Mouse (Mus musculus) stomach, postnatal 0 days (tissue): Measurements from ENCODE around the gene Mterf2. TPM values are rescaled to one million over a fixed set of nuclear protein-coding genes. Genes with fewer than 3 reads are reported as not detected.

Experiments used
- ATAC-seq: fragments of 200-750 bp; cut with Nextera tagmentation; 2 replicates; pipeline ENCODE4 v1.8.0; 2017; ENCODE audit not compliant: low FRiP score, low TSS enrichment
- DNase-seq: peaks from one replicate; pipeline ENCODE4 v3.0.0-alpha.2; 2016; ENCODE audit warnings: low spot score
- H3K27ac ChIP-seq: fragments of 300-500 bp; sonication (generic); replicated peaks from 2 replicates; pipeline ENCODE4 v1.5.1; 2014; ENCODE audit warnings: mild to moderate bottlenecking, control low read depth
- H3K27me3 ChIP-seq: fragments of 300-500 bp; sonication (generic); 2 replicates; pipeline ENCODE4 v1.6.1; 2014; ENCODE audit warnings: low read length; ENCODE audit not compliant: control insufficient read depth, insufficient read depth
- H3K36me3 ChIP-seq: fragments of 300-500 bp; sonication (generic); 2 replicates; pipeline ENCODE4 v1.6.1; 2014; ENCODE audit warnings: low read length, mixed read lengths; ENCODE audit not compliant: control insufficient read depth, insufficient read depth
- H3K4me1 ChIP-seq: fragments of 300-500 bp; sonication (generic); replicated peaks from 2 replicates; pipeline ENCODE4 v1.6.1; 2014; ENCODE audit warnings: antibody characterized with exemption; ENCODE audit not compliant: control insufficient read depth, insufficient read depth
- H3K4me2 ChIP-seq: fragments of 300-500 bp; sonication (generic); replicated peaks from 2 replicates; pipeline ENCODE4 v1.6.1; 2014; ENCODE audit warnings: low read depth, mild to moderate bottlenecking, control low read depth, moderate library complexity
- H3K4me3 ChIP-seq: fragments of 300-500 bp; sonication (generic); 2 replicates; pipeline ENCODE4 v1.5.1; 2014; ENCODE audit warnings: low read depth, low read length, control low read depth
- H3K9ac ChIP-seq: fragments of 300-500 bp; sonication (generic); 2 replicates; pipeline ENCODE4 v1.6.1; 2014; ENCODE audit warnings: mild to moderate bottlenecking, low read length, control low read depth, mixed read lengths
- H3K9me3 ChIP-seq: fragments of 300-500 bp; sonication (generic); 2 replicates; pipeline ENCODE4 v1.6.1; 2016; ENCODE audit warnings: low read length; ENCODE audit not compliant: control insufficient read depth
- CTCF ChIP-seq: IDR thresholded peaks from 2 replicates; pipeline ENCODE4 v1.5.1; 2016; ENCODE audit warnings: antibody characterized with exemption, low read depth, mild to moderate bottlenecking, moderate library complexity
- EP300 ChIP-seq: optimal IDR thresholded peaks from 2 replicates; pipeline ENCODE3; 2016; ENCODE audit warnings: antibody characterized with exemption
- WGBS: fragments of 180-500 bp; shearing (Covaris S2); extraction: QIAGEN DNeasy Blood & Tissue Kit; methylation state at CpG from one replicate; pipeline ENCODE4 v1.1.7; 2014; 5-methylcytosine and 5-hydroxymethylcytosine counted together
- polyA plus RNA-seq: library from polyadenylated mRNA; unstranded; fragments of >200 nt; fragmentation: Nextera tagmentation; extraction: Ambion mirVana; gene quantifications from 2 replicates; pipeline ENCODE4 v1.2.1, GENCODE M21; 2015

Gene Mterf2
- polyA plus RNA-seq, 1 experiment from 2014 or later: 5.4 TPM

- no peak overlapping the region for H3K27ac ChIP-seq
- H3K4me2 ChIP-seq: no peak overlapping the region
- WGBS: 45% methylated on average over 1 of the region's 1 CpGs
- H3K36me3 ChIP-seq: no peaks in the 10 kb centered on the region
- H3K9me3 ChIP-seq: no peaks in the 10 kb centered on the region
- no peaks in the 10 kb centered on the region for H3K4me1 ChIP-seq
- DNase-seq (no peak), ATAC-seq (peak; percentile 47; the same call in 1 of the 2 replicates)
- no peak overlapping the region for H3K4me3 ChIP-seq
- H3K9ac ChIP-seq: no peak overlapping the region
- no peaks in the 10 kb centered on the region for H3K27me3 ChIP-seq
- TF ChIP-seq EP300 (no peak), CTCF (no peak)
These were observed 32.3 kb upstream of the Mterf2 start for GRCm38 (mm10) chr10:85159989-85160619.

GRCm38 (mm10) chr10:85157451-85157850 lies 29.6 kb upstream of the Mterf2 start:
- no peak for TF ChIP-seq CTCF
- no peak for TF ChIP-seq EP300
- no peaks in the 10 kb centered on the region for H3K36me3 ChIP-seq
- H3K27ac ChIP-seq: no peak overlapping the region
- no peaks in the 10 kb centered on the region for H3K27me3 ChIP-seq
- H3K4me3 ChIP-seq: no peak overlapping the region
- H3K9me3 ChIP-seq: no peaks in the 10 kb centered on the region
- DNase-seq: no peak
- H3K4me2 ChIP-seq: no peak overlapping the region
- H3K9ac ChIP-seq: no peak overlapping the region
- WGBS: 90% methylated on average over 7 of the region's 7 CpGs
- ATAC-seq: no peak
- H3K4me1 ChIP-seq: no peaks in the 10 kb centered on the region

GRCm38 (mm10) chr10:85154195-85154594 lies 26.4 kb upstream of the Mterf2 start:
- Histone ChIP-seq H3K27ac (no peak overlapping the region), H3K4me1 (no peaks in the 10 kb centered on the region), H3K27me3 (no peaks in the 10 kb centered on the region), H3K9me3 (no peaks in the 10 kb centered on the region), H3K9ac (no peak overlapping the region), H3K36me3 (no peaks in the 10 kb centered on the region), H3K4me3 (no peak overlapping the region), H3K4me2 (no peak overlapping the region)
- 9% methylated on average over 2 of the region's 2 CpGs for WGBS
- TF ChIP-seq CTCF (peak; percentile 87), EP300 (no peak)
- DNase-seq: peak; percentile 57
- ATAC-seq: no peak

GRCm38 (mm10) chr10:85149226-85149625 lies 21.4 kb upstream of the Mterf2 start:
- no peak for ATAC-seq
- DNase-seq: no peak
- Histone ChIP-seq H3K36me3 (peaks cover 11% of the 10 kb centered on the region; the same call in 1 of the 2 replicates), H3K9me3 (no peaks in the 10 kb centered on the region), H3K27me3 (no peaks in the 10 kb centered on the region), H3K4me2 (no peak overlapping the region), H3K4me1 (no peaks in the 10 kb centered on the region), H3K4me3 (no peak overlapping the region), H3K27ac (no peak overlapping the region), H3K9ac (no peak overlapping the region)
- TF ChIP-seq EP300 (no peak), CTCF (no peak)
- 86% methylated on average over 5 of the region's 5 CpGs for WGBS

- H3K9me3 ChIP-seq: no peaks in the 10 kb centered on the region
- no peak overlapping the region for H3K4me2 ChIP-seq
- no peak for TF ChIP-seq CTCF
- no peak for TF ChIP-seq EP300
- no peak overlapping the region for H3K9ac ChIP-seq
- H3K36me3 ChIP-seq: peaks cover 16% of the 10 kb centered on the region
- 91% methylated on average over 14 of the region's 14 CpGs for WGBS
- no peaks in the 10 kb centered on the region for H3K4me1 ChIP-seq
- no peak overlapping the region for H3K4me3 ChIP-seq
- no peak for DNase-seq
- H3K27ac ChIP-seq: no peak overlapping the region
- no peak for ATAC-seq
- no peaks in the 10 kb centered on the region for H3K27me3 ChIP-seq
These were observed 18.5 kb upstream of the Mterf2 start for GRCm38 (mm10) chr10:85146282-85146681.

- Histone ChIP-seq H3K9ac (no peak overlapping the region), H3K9me3 (no peaks in the 10 kb centered on the region), H3K4me2 (no peak overlapping the region), H3K4me1 (no peaks in the 10 kb centered on the region), H3K27me3 (no peaks in the 10 kb centered on the region), H3K36me3 (peaks cover 13% of the 10 kb centered on the region), H3K27ac (no peak overlapping the region), H3K4me3 (no peak overlapping the region)
- DNase-seq (no peak), ATAC-seq (no peak)
- 64% methylated on average over 9 of the region's 9 CpGs for WGBS
- TF ChIP-seq CTCF (no peak), EP300 (no peak)
These were observed 13.6 kb upstream of the Mterf2 start for GRCm38 (mm10) chr10:85141465-85141864.
